Mouse (Mus musculus): Measurements from ENCODE around the gene Fbxo6.
"Not testable (repeated sequence)": the region's sequence is repeated elsewhere in the genome, so short reads cannot be mapped to it uniquely, and the experiment has no call there.

Gene Fbxo6

DNA sequence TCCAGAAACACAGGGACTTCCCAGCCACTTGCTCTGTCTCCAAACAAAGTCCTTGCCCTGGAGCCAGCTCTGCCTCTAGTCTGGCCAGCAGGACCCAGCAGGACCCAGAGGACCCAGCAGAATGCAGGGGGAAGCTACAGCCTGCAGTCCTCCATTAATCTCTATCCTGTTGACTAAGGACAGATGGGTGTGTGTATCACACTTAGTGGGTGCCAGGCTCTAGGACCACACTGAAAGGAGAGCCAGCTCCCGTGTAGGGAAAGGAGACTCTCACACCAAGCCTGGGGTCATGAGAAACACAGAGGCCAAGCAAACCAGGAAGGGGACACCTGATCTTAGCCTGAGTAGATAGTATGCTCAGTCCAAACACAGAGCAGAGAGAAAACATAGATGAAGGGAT is 23.7 kb downstream of the Fbxo6 start:
- DNase-seq (ENCODE audit: low read depth, low spot score) = no peak

DNA sequence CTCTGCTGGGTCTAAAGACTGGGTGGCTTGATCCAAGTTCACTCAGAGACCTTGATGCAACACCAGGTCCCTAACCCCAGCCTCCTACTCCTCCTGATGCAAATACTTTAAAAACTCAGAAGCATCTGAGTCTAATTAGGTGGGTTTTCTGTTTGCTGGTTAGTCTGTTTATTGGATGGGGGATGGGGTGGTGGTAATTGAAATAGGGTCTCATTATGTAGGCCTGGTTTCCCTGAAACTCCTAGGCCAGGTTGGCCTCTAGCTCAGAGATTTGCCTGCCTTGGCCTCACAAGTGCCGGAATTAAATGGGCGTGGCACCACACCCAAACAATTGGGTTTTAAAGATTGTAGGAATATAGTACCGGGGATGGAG is 29.3 kb downstream of the Fbxo6 start:
- no peak for DNase-seq (ENCODE audit: low read depth, low spot score)

DNA sequence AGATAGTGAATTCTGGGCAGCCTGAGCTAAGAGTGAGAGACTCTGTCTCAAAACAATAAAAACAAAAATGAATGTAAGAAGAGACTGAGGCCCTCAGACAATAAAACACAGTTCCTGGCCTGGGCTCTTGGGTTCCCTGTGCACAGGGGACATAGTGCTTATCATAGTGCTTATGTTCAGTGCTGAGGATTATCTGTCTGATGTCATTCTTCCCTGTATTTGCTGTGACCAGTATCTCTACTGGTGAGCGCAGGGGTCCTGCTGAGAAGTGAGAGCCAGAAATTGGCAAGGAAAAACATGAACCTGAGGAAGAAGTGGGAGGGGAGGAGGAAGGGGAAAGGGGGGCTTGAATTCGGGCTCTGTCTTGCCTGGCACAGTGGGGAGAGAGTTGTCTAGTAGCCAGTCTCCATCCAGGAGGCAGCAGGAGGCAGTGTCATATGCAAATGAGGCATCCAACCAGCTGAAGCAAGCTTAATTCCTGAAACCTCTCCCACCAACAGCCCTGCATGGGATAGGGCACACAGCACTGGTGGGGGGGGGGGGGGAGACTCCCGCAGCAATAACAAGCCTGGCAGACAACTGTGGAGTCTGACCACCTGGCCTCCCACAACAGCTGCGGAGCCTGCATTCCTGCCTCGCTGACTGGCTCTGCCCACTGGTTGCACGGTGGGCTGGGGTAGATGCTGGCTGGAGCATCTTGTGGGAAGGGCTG is 29.8 kb downstream of the Fbxo6 start:
- peak; percentile 78 for DNase-seq (ENCODE audit: low read depth, low spot score)

DNA sequence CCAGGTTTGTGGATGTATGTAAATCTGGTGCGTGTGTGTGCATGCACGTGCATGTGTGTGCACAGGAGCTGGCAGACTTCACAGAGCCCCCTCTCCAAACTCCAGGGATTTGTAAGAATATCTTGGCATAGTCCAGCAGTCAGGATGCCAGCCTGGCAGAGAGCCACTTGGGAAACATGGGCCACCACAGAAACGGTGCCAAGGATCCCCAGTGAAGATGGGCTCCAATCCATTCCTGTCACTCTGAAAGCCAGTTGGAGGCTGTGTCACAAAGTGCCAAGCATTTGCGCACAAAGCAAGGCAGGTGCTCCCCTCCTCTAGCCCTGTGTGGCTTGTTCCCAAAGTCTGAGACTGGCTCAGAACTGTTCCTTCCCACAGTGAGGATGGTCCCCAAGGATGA is 30.6 kb downstream of the Fbxo6 start:
- no peak for DNase-seq (ENCODE audit: low read depth, low spot score)

DNA sequence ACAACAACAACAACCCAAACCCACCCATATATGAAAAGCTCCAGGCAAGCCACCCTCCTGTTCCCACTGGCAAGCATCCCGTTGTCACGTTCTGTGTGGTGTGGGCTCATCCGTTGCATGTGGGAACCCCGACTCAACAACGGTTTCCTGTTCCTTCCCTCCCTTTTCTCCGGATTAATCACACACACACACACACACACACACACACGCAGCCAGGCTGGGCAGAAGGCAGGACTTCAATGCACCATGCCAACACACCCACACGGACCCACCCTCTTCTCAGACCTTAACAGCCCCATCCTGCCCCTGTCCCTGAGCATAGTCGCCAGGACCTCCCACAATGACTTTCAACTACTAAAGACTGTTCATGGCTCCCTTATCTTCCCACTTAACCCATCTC is 31.4 kb downstream of the Fbxo6 start:
- DNase-seq (ENCODE audit: low read depth, low spot score) = no peak

DNA sequence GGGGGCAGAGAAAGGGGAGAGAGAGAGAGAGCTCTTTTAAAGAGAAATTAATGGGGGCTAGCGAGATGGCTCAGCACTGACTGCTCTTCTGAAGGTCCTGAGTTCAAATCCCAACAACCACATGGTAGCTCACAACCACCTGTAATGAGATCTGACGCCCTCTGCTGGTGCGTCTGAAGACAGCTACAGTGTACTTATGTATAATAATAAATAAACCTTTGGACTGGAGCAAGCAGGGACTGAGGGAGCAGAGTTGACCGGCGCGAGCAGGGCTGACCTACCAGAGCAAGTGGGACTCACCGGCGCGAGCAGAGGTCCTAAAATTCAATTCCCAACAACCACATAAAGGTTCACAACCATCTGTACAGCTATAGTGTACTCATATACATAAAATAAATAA is 32.4 kb downstream of the Fbxo6 start:
- not testable (repeated sequence) for DNase-seq (ENCODE audit: low read depth, low spot score)

DNA sequence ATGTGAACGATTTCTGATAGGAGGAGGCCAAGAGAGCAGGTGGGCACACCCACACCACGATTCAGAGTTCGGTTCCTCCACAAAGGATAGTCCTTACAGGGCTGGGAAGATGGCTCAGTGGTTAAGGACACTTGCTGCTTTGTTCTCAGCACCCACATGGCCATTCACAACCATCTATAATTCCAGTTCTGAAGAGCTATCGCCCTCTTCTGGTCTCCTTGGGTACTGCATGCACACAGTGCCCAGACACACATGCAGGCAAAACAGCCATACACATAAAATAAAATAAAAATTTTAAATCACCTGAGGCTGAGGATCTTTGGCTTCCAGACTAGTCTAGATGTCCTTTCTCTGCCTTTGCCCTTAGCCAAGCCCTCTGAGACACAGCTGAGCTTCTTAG is 34.5 kb downstream of the Fbxo6 start:
- peak; percentile 68 for DNase-seq (ENCODE audit: low read depth, low spot score)

DNA sequence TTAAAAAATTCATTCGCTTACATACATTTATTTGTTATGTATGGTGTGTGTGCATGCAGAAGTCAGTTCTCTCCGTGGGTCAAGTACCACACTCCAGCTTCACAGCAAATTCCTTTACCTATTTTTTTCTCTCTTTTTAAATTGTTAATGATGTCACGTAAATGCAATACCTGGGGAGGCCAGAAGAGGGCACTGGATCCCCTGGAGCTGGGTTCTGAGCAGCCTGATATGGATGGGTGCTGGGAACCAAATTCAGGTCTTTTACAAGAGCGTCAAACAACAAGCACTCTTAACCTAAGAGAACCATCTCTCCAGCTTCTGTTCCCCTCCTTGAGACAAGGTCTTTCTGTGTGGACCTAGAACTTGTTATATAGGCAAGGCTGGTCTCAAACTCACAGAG is 35.3 kb downstream of the Fbxo6 start:
- DNase-seq (ENCODE audit: low read depth, low spot score) = peak; percentile 75

DNA sequence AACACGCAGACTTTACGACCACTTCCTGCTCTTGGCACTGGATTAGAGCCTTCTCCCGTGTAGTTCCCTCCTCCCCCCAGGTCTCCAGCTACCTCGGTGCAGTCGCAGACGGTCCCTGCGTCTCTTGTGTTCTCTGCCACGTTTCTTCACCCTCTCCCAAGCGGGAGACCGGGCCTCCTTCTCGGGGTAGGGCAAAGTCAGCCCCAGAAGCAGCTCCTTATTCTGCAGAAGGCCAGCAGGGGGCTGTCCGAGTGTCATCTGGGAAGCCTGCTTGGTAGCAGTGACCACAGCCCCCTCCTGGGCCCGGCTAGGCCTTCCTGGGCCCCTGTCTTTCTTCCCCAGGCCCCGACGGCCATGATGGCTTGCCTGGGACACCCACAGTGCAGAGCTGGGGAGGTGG is 36.5 kb downstream of the Fbxo6 start:
- peak; percentile 49 for DNase-seq (ENCODE audit: low read depth, low spot score)

DNA sequence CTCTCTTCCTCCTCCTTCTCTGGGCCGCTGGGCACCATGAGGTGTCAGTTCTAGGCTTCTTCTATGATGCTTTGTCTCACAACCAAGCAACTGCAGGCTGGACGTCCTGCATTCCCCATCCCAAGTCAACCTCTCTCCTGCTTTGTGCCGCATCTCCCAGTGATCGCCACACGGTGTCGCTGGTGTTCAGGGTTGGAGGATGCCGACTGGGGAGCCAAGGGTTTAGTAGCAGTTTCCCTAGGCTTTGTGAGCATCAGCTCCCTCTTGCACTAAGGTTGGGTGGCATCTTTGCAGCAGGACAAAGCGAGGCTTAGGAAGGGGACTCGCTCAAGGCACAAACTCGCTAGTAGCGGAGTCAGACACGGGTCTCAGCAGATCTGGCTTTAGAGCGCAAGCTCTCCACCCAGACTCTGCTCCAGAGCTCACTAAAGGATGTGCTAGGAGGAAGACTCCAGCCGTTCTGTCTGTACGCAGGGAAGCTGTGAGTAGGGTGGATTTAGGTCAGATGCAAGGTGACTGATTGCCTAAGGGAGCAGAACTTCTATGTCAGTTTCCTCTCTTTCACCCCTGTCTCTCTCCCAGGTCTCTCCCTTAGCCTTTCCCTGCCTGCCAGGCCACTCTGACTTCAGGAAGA is 37.1 kb downstream of the Fbxo6 start:
- peak; percentile 90 for DNase-seq (ENCODE audit: low read depth, low spot score)

DNA sequence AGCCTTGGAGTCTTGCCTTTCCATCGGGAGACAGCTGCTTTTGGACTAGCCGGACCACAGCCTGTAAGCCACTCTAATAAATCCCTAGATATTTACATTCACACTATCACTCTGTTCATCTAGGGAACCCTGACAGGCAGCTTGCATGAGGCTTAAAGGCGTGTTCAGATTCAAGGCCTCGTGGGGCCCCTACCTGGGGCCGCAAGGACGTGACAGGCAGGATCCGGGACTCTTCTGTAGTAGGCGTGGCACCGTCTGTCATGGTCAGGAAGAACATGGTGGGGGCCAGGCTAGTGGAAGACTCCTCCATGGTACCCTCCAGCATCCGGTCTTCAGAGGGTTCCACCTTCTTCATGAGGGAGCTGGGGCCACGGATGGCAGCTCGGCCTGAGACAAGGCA is 39.4 kb downstream of the Fbxo6 start:
- no peak for DNase-seq (ENCODE audit: low read depth, low spot score)

DNA sequence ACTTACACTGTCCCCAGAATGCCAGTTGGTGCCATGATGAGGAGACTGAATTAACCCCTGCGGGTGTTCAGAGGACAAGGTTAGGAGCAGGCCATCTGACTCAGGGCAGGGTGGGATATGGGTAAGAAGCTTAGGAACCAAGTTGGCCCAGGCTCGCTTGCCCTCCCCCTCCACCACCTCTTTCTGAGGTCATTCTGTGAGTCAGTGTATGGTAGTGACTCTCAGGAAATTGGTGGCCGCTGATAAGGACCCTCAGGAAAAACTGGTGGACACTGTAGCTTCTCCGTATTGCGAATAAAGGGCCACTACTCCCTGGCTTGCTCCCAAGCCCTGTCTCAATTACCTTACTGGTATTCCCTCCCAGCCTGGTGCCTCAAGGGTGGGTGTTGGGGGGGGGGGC is 42.7 kb downstream of the Fbxo6 start:
- no peak for DNase-seq (ENCODE audit: low read depth, low spot score)

DNA sequence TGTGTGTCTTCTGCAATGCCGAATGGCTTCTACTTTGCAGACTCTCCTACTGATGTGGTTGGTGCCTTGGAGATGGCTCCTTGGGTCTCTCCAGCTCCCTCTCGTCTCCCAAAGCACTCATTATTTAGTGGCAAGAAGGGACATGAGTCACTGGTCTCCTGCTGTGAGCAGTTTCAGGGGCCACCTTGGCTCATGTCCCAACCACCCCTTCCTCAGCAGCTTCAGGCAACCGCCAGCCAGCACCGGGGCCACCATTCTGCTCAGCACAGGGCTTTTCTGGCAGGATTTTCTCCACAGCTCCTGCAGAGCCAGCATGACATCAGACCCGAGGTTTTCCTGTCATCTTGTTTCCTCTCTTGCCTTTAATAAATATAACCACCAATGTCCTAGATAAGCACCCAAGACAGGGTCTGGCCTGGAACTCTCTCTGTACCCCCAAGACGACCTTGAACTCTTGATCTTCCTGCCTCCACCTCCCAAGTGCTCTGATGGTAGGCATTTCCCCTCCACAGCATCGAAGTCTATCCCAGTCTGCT is 43.3 kb downstream of the Fbxo6 start:
- no peak for DNase-seq (ENCODE audit: low read depth, low spot score)

DNA sequence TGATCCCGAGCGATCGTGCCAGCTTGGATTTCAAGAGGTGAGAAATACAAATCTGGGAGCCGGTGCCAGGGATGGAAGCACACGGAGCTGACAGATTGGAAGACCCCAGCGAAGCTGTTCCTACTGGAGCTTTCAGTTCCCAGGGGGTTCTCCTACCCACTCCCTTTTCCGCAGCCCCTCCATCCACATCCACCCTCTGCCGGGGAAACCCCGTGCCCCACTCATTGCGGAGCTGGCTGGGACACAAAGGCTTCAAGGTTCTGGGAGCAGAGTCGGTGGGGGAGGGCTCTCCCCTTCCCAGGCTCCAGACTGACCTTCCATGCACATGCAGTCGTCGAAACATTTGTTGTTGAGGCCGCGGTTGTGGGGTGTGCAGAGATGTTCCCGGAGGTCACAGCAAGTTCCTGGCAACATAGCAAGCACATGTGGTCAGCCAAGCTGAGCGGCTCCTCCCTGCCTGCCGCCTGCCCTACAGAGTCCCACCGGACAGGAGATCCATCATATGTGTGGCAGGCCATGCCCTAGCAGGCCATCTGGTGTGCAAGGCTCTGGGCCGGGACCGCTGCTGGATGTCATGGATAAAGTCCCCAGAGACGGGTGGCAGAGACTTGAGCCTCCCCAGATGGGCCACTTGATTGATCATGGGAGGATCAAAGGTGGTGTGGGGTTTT is 44.2 kb downstream of the Fbxo6 start:
- DNase-seq (ENCODE audit: low read depth, low spot score) = no peak

DNA sequence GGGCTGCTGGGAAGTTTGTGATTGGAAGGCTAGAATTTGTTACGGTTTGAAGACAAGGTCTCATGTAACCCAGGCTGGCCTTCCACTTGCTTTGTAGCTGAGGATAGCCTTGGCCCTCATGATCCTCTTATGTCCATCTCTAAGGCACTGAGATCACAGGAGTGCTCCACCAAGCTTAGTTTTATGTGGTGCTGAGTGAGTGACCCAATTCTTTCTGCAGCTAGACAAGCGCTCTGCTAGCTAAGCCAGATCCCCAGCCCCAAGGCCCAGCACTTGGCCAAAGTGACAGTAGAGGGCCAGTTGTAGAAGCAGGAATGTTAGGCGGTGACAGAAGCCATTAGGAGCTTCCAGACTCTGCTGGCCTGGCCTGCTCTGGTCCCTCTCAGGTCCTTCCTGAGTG is 47.8 kb downstream of the Fbxo6 start:
- DNase-seq (ENCODE audit: low read depth, low spot score) = no peak

DNA sequence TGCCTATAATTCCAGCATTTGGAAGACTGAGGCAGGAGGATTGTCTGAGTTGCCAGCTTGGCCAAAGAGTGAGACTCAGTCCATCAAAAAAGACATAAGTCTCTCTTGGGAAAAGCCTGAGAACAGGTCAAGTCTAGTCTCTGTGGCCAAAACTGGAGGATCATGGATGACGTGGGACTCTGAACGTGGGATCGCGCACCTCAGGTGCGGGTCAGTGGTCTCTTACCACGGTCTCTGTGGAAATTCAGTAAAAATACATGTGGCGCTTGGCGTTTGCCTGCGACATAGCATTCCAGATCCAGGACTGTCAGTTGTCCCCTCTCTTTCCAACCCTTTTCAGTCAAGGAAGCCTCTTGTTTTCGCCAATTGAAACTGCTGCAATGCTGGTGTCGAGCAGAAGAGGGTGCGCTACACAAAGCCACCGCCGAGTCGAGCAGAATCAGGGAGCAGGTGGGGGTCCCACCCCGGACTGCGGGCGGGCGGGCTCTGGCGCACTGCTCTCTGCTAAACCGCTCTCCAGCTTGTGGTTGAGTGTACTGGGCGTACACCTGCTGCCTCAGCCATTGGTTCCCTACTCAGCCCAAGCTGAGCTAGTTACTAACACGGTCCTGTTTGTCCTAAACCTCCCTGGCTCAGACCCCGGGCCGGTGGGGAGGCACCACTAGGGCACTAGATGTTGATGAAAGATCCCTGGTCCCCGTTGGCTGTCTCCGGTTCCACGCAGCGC is 50.0 kb downstream of the Fbxo6 start:
- peak; percentile 87 for DNase-seq (ENCODE audit: low read depth, low spot score)

DNA sequence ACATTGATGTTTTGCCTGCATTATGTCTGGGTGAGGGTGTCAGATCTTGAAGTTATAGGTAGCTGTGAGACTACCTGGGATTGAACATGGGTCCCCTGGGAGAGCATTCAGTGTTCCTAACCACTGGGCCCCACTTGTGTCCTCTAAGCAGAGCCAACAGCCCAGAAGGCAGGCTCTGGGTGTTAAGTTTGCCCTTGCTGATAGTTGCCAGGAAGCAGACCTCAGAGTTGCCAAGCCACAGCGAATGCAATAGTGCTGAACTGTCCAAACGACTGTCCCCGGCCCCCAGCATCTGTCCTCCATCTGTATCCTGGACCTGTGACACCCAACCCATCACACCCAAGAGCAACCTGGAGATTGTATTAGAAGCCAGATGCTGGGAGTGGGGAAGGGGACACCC is 53.3 kb downstream of the Fbxo6 start:
- no peak for DNase-seq (ENCODE audit: low read depth, low spot score)

DNA sequence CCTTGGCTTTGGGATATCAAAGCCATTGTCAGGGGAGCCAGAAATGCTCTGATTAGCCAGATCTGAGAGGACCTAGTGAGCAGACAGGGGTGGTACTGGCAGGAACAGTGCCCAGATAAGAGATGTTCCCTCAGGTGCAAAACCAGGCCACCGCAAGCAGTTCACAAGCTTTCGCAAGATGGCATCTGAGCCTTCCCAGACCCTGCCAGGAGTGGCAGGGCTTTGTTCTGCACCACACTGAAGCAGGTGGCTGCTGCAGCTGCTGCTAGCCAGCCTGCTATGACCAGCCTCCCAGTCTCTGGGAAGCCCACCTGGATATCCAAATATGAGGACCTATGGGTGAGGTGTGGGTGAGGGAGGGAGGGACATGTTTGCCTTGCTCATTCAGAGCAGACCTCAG is 54.0 kb downstream of the Fbxo6 start:
- no peak for DNase-seq (ENCODE audit: low read depth, low spot score)
